Mouse (Mus musculus): ENCODE data around the gene Trim26.
"Not testable (repeated sequence)": the region's sequence is repeated elsewhere in the genome, so short reads cannot be mapped to it uniquely, and the experiment has no call there.

Trim26 gene

GRCm38 (mm10) chr17:36851200-36851599 is 14.3 kb downstream of the Trim26 start:
- no peak for DNase-seq (ENCODE audit: low read depth)

GRCm38 (mm10) chr17:36851627-36852026 is 14.7 kb downstream of the Trim26 start:
- no peak for DNase-seq (ENCODE audit: low read depth)

GRCm38 (mm10) chr17:36855484-36855883 is 18.6 kb downstream of the Trim26 start:
- no peak for DNase-seq (ENCODE audit: low read depth)

GRCm38 (mm10) chr17:36856236-36856635 is 19.3 kb downstream of the Trim26 start:
- no peak for DNase-seq (ENCODE audit: low read depth)

GRCm38 (mm10) chr17:36858181-36858580 is 21.2 kb downstream of the Trim26 start:
- DNase-seq (ENCODE audit: low read depth) = no peak

- DNase-seq (ENCODE audit: low read depth) = no peak
Measured at GRCm38 (mm10) chr17:36861680-36862079, 24.7 kb downstream of the Trim26 start.

GRCm38 (mm10) chr17:36866719-36867527 is 30.0 kb downstream of the Trim26 start, which contains the start of gene Trim15:
TSS of gene Trim15 (minus strand) at chr17:36867210.
- DNase-seq (ENCODE audit: low read depth) = no peak

GRCm38 (mm10) chr17:36868836-36869235 is 31.9 kb downstream of the Trim26 start:
- DNase-seq (ENCODE audit: low read depth) = no peak

- peak; percentile 94 for DNase-seq (ENCODE audit: low read depth)
Measured at GRCm38 (mm10) chr17:36869284-36869954, 32.5 kb downstream of the Trim26 start, which contains the start of gene Trim10. TSS of gene Trim10 (plus strand) at chr17:36869574.

- no peak for DNase-seq (ENCODE audit: low read depth)
Measured at GRCm38 (mm10) chr17:36869955-36870810, 33.2 kb downstream of the Trim26 start.

- DNase-seq (ENCODE audit: low read depth) = no peak
Measured at GRCm38 (mm10) chr17:36874636-36875035, 37.7 kb downstream of the Trim26 start.

- DNase-seq (ENCODE audit: low read depth) = no peak
Measured at GRCm38 (mm10) chr17:36883350-36883749, 46.4 kb downstream of the Trim26 start.

- DNase-seq (ENCODE audit: low read depth) = no peak
Measured at GRCm38 (mm10) chr17:36885132-36885790, 48.3 kb downstream of the Trim26 start.

GRCm38 (mm10) chr17:36890073-36890903 is 53.4 kb downstream of the Trim26 start, which contains the start of gene Trim40:
TSS of gene Trim40 (minus strand) at chr17:36890123.
- DNase-seq (ENCODE audit: low read depth) = no peak

- DNase-seq (ENCODE audit: low read depth) = not testable (repeated sequence)
Measured at GRCm38 (mm10) chr17:36891496-36891895, 54.6 kb downstream of the Trim26 start.

- DNase-seq (ENCODE audit: low read depth) = no peak
Measured at GRCm38 (mm10) chr17:36892362-36892761, 55.4 kb downstream of the Trim26 start.

GRCm38 (mm10) chr17:36893387-36893786 is 56.5 kb downstream of the Trim26 start:
- DNase-seq (ENCODE audit: low read depth) = no peak

GRCm38 (mm10) chr17:36896583-36896982 is 59.6 kb downstream of the Trim26 start:
- peak; percentile 31 for DNase-seq (ENCODE audit: low read depth)

- no peak for DNase-seq (ENCODE audit: low read depth)
Measured at GRCm38 (mm10) chr17:36897065-36897464, 60.1 kb downstream of the Trim26 start.

GRCm38 (mm10) chr17:36897552-36898205 is 60.7 kb downstream of the Trim26 start, which contains the start of gene Trim31:
TSS of gene Trim31 (plus strand) at chr17:36898118.
- DNase-seq (ENCODE audit: low read depth) = no peak

Measured in c-Kit-positive CD71-positive TER-119-negative erythroid progenitor cells, embryonic 14.5 days (primary cell).